Mouse (Mus musculus): Measurements from ENCODE around the gene Slc25a33. TPM values are rescaled to one million over a fixed set of nuclear protein-coding genes. Genes with fewer than 3 reads are reported as not detected.

Gene Slc25a33
- 1 to 10 TPM; 4.3 to 4.6 TPM for total RNA-seq (2023)

DNA sequence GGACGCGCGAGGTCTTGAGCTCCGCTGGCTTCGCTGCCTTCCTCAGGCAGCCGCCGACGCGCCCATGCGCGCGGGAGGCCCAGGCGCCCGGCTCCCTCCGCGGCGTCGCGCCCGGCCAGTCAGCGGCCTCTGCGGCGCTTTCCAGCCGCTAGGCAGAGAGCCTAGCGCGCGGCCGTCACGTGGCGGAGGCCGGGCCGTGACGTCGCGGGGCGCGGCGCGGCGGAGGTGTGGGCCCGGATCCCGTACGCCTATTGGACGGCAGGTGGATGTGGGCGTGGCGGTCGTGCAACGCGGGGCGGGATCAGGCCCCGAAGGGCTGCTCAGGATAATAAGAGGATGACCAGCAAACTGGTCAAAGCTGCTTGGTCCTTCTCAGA, at the start of gene Slc25a33:
Gene Slc25a33, minus strand, starts transcription at position 184 of the 377 bp plus-strand sequence.

DNA sequence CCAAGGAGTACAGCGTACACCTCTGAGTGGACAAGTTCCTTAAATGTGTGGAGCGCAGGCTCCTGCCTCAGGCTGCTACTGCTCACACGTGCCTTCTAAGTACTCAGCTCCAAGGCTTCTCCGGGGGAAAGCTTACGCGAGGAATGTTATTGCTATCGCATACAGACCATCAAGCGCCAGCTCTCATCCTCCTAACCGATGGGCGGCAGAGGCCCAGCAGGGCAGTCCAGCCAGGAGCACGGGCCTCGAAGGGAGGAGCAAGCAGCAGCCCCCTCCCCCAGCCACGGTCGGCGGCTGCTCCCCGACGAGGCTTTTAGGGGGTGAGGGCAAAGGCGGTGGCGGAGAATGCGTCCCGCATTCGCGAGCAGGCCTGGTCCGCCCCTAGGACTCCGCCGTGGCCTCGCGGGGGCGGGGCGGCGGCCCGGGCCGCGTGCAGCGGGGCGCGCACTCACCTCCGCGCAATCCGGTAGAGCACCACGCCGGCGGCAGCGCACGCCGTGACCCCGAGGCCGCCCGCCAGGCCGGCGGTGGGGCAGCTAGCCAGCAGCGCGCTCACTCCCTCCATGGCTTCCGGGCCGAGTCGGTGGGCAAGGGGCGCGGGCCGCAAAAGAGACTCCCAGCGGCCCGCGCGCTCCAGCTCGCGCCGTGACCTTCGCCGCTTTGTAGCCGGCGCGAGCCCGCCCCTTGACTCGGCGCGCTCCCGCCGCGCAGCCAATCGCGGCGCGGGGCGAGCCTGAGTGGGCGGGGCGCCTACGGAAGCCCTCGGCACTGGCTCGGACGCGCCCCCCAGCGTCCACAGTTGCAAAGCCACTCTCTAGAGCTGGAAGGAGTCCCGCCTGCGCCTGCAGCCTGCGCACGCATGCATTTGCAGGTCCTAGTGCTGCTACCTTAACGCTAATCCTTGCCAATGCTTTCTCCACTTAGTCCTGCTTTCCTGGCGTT, 36.4 kb downstream of the Slc25a33 start, which contains the start of gene Tmem201:
Gene Tmem201, minus strand, starts transcription at position 662 of the 942 bp plus-strand sequence.

DNA sequence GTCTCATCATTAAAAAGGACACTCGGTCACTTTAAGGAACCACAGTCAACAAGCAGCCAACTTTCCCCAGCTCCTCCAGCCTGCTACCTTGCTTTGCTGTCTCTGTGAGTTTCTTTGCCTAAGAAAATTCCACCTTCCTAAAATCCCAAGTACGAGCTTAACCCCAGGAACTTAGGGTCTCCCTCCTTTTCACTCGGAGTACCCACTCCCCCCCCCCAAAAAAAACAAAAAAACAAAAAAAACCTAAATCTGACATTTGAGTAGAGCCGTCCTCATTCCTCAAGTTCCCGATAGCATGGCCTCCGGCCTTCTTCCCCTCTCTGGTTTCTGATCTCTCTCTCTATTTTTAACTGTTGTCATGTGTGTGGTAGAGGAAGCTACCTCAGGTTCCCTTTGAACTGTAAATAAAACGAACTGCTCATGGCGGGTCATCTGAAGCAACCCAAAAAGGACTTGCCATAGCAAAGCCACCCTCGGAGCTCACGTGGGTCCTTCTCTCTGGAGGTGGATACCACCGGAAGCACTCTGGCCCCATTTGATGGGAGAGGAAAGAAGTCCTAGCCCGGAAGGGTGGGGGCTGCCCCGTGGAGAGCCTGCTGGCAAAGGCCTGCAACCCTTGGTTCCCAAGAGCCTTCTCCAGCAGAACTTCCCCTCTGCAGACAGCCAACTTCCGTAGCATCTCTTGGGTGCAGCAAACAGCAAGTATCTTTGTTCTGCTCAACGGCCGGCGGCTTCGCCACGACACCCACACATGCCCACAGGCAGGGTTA, 71.7 kb downstream of the Slc25a33 start, which contains the start of gene Pik3cd:
Gene Pik3cd, minus strand, starts transcription at position 362 of the 770 bp plus-strand sequence.

Other genes starting within 250 kb of the Slc25a33 start
- gene Clstn1, start 187.8 kb downstream of the Slc25a33 start, total RNA-seq (2023) = 1 to 10 TPM; 3.3 to 3.7 TPM
- gene Pik3cd, start 71.7 kb downstream of the Slc25a33 start, total RNA-seq (2023) = 100 to 1,000 TPM; 240 to 263 TPM
- gene Tmem201, start 36.2 kb downstream of the Slc25a33 start, total RNA-seq (2023) = 10 to 100 TPM; 22.2 to 25.8 TPM
- gene Spsb1, start 180.8 kb upstream of the Slc25a33 start, total RNA-seq (2023) = 1 to 10 TPM; 1.5 to 2.5 TPM
- 10 to 100 TPM; 13.3 to 18.8 TPM for gene H6pd, start 234.7 kb upstream of the Slc25a33 start, total RNA-seq (2023)